10 mouse cellular contexts compared by ENCODE assay signal in the genomic region with DNA sequence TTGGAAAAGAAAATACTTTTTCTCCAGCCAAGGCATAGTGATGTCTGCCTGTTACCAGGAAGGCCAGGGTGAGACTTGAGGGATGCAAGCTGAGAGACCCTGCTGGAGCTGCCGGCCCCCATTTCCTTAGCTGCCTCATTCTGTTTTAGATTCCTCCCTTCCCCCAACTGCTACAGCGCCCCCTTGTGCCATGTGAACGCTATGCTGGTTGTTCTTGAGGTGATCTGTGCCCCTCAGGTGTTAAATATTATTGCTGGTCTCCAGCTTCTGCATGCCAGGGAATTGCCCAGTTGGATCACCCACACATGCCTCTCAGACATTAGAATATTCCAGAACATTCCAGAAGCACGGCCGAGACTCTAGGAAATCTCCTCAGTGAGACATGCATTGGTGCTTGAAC. TPM values are rescaled to one million over a fixed set of nuclear protein-coding genes. Genes with fewer than 3 reads are reported as not detected.
A peak's percentile ranks its signal among the peaks of the same experiment; 100 is the strongest.
DNase-seq lines count a peak whose midpoint lies in the region; ATAC-seq lines count a peak whose summit lies in the region.
"Had no signal": no experiment of that assay in that cellular context is flagged by ENCODE, and none has a peak within 500 bp of the region (broad histone marks: within the 10 kb centered on the region; RNA-seq: fewer than 3 reads in every experiment).

No protein-coding gene starts in this region.

- no peaks in the 10 kb centered on the region for H3K9me3 ChIP-seq in liver, embryonic 11.5 days (ENCODE audit: control insufficient read depth, low read length)
- no peaks in the 10 kb centered on the region for H3K9me3 ChIP-seq in neural tube, embryonic 11.5 days (ENCODE audit: control insufficient read depth, low read length)
- H3K9me3 ChIP-seq: neural tube, embryonic 13.5 days had no signal

- WGBS in liver, embryonic 11.5 days, result 33% methylated on average over 5 of the region's 5 CpGs
- 36% methylated on average over 5 of the region's 5 CpGs for WGBS in neural tube, embryonic 11.5 days

- peaks cover 49% of the 10 kb centered on the region for H3K4me1 ChIP-seq in liver, embryonic 11.5 days (replicated peaks; ENCODE audit: control insufficient read depth, insufficient read depth, low read length)
- 0 out of 2 replicates have a peak, but pooled peaks cover 4% of the 10 kb centered on the region for H3K4me1 ChIP-seq in neural tube, embryonic 11.5 days (ENCODE audit: control insufficient read depth, insufficient read depth, low read length)

- no peak overlapping the region for H3K4me3 ChIP-seq in liver, embryonic 11.5 days (ENCODE audit: low read depth, low read length)
- no peak overlapping the region for H3K4me3 ChIP-seq in neural tube, embryonic 11.5 days (ENCODE audit: low read depth, low read length)
- H3K4me3 ChIP-seq: neural tube, embryonic 13.5 days had no signal

- no peak overlapping the region for H3K27ac ChIP-seq in liver, embryonic 11.5 days (ENCODE audit: low read depth, low read length)
- H3K27ac ChIP-seq in neural tube, embryonic 11.5 days (ENCODE audit: low read depth, low read length), result no peak overlapping the region
- H3K27ac ChIP-seq: neural tube, embryonic 13.5 days had no signal

- peak; percentile 50 for DNase-seq in adrenal gland, postnatal 25 days
- no peak for DNase-seq in adrenal gland, postnatal 4 days (ENCODE audit: low spot score in 2 of 2)
- peak; percentile 80 for DNase-seq in liver
- no peak for DNase-seq in liver, embryonic 11.5 days (ENCODE audit: low spot score)
- peak; percentile 87 for DNase-seq in kidney, adult 9 months
- peak; percentile 47 for DNase-seq in neural tube, embryonic 11.5 days (ENCODE audit: low spot score)
- no peak for DNase-seq in urinary bladder, adult 18-20 months (ENCODE audit: low spot score in 2 of 2)
- DNase-seq in layer of hippocampus, adult 8-10 months (ENCODE audit: low spot score in 2 of 2), result no peak

- no peaks in the 10 kb centered on the region for H3K27me3 ChIP-seq in liver, embryonic 11.5 days (replicated peaks; ENCODE audit: control insufficient read depth, insufficient read depth, low read length)
- no peaks in the 10 kb centered on the region for H3K27me3 ChIP-seq in neural tube, embryonic 11.5 days (ENCODE audit: control insufficient read depth, insufficient read depth, low read length)
- H3K27me3 ChIP-seq: neural tube, embryonic 13.5 days; Patski had no signal

- peaks cover 3% of the 10 kb centered on the region; the same call in 1 of the 2 replicates for H3K36me3 ChIP-seq in liver, embryonic 11.5 days (ENCODE audit: control insufficient read depth, insufficient read depth, low read length)
- no peaks in the 10 kb centered on the region for H3K36me3 ChIP-seq in neural tube, embryonic 11.5 days (ENCODE audit: control insufficient read depth, insufficient read depth, low read length)

- no peak for ATAC-seq in liver, embryonic 11.5 days (replicated peaks; ENCODE audit: low FRiP score)
- ATAC-seq in neural tube, embryonic 11.5 days (ENCODE audit: insufficient read depth, low FRiP score, low TSS enrichment), result no peak
- ATAC-seq: Patski had no signal

- no peak overlapping the region for H3K4me2 ChIP-seq in liver, embryonic 11.5 days
- no peak overlapping the region for H3K4me2 ChIP-seq in neural tube, embryonic 11.5 days (ENCODE audit: low read depth)
- H3K4me2 ChIP-seq: neural tube, embryonic 13.5 days had no signal

- H3K9ac ChIP-seq in liver, embryonic 11.5 days (ENCODE audit: low read depth, low read length), result no peak overlapping the region
- no peak overlapping the region for H3K9ac ChIP-seq in neural tube, embryonic 11.5 days (ENCODE audit: low read length)
- H3K9ac ChIP-seq: neural tube, embryonic 13.5 days had no signal

RNA-seq across cellular contexts. Expression of a gene that starts 4.3 kb away (rescaled TPM):
- total RNA-seq in adrenal gland, postnatal 25 days (2021), result 68.4 and 79.2 TPM in 2 replicates
- 10 to 100 TPM; 72.0 to 76.3 TPM for total RNA-seq in adrenal gland, postnatal 4 days (2021)
- 38.0 and 38.4 TPM in 2 replicates for polyA plus RNA-seq in liver, embryonic 11.5 days (2014; fragmentation: Nextera tagmentation; extraction: Ambion mirVana)
- polyA plus RNA-seq in neural tube, embryonic 11.5 days (2014; fragmentation: Nextera tagmentation; extraction: Ambion mirVana), result 71.1 and 78.8 TPM in 2 replicates
- total RNA-seq in layer of hippocampus, adult 8-10 months (2022), result 100 to 1,000 TPM in 2 of 4 experiments, 10 to 100 TPM in 2; 92.1 to 103 (median 97.9) TPM

RNA-seq across cellular contexts. Expression of a gene that starts 16.8 kb away (rescaled TPM):
- 155 and 164 TPM in 2 replicates for total RNA-seq in adrenal gland, postnatal 25 days (2021)
- total RNA-seq in adrenal gland, postnatal 4 days (2021), result 100 to 1,000 TPM; 126 to 134 TPM
- polyA plus RNA-seq in liver, embryonic 11.5 days (2014; fragmentation: Nextera tagmentation; extraction: Ambion mirVana), result 124 and 128 TPM in 2 replicates
- 79.5 and 85.5 TPM in 2 replicates for polyA plus RNA-seq in neural tube, embryonic 11.5 days (2014; fragmentation: Nextera tagmentation; extraction: Ambion mirVana)
- total RNA-seq in layer of hippocampus, adult 8-10 months (2022), result 10 to 100 TPM; 41.9 to 50.0 (median 45.1) TPM

RNA-seq across cellular contexts. Expression of a gene that starts 38.5 kb away (rescaled TPM):
- 127 and 157 TPM in 2 replicates for total RNA-seq in adrenal gland, postnatal 25 days (2021)
- 100 to 1,000 TPM; 169 to 173 TPM for total RNA-seq in adrenal gland, postnatal 4 days (2021)
- 92.3 and 96.1 TPM in 2 replicates for polyA plus RNA-seq in liver, embryonic 11.5 days (2014; fragmentation: Nextera tagmentation; extraction: Ambion mirVana)
- polyA plus RNA-seq in neural tube, embryonic 11.5 days (2014; fragmentation: Nextera tagmentation; extraction: Ambion mirVana), result 117 TPM in 2 replicates
- total RNA-seq in layer of hippocampus, adult 8-10 months (2022), result 100 to 1,000 TPM; 190 to 230 (median 201) TPM

RNA-seq across cellular contexts. Expression of a gene that starts 40.6 kb away (rescaled TPM):
- 15.2 and 18.8 TPM in 2 replicates for total RNA-seq in adrenal gland, postnatal 25 days (2021)
- 10 to 100 TPM; 16.5 to 16.6 TPM for total RNA-seq in adrenal gland, postnatal 4 days (2021)
- 56.7 and 57.3 TPM in 2 replicates for polyA plus RNA-seq in liver, embryonic 11.5 days (2014; fragmentation: Nextera tagmentation; extraction: Ambion mirVana)
- 58.9 and 60.3 TPM in 2 replicates for polyA plus RNA-seq in neural tube, embryonic 11.5 days (2014; fragmentation: Nextera tagmentation; extraction: Ambion mirVana)
- 10 to 100 TPM; 13.8 to 18.0 (median 15.0) TPM for total RNA-seq in layer of hippocampus, adult 8-10 months (2022)

RNA-seq across cellular contexts. Expression of a gene that starts 40.8 kb away (rescaled TPM):
- total RNA-seq in adrenal gland, postnatal 25 days (2021), result 21.6 and 37.1 TPM in 2 replicates
- 10 to 100 TPM; 18.3 to 24.9 TPM for total RNA-seq in adrenal gland, postnatal 4 days (2021)
- 5.7 and 6.8 TPM in 2 replicates for polyA plus RNA-seq in liver, embryonic 11.5 days (2014; fragmentation: Nextera tagmentation; extraction: Ambion mirVana)
- polyA plus RNA-seq in neural tube, embryonic 11.5 days (2014; fragmentation: Nextera tagmentation; extraction: Ambion mirVana), result 10.6 and 11.5 TPM in 2 replicates
- total RNA-seq in layer of hippocampus, adult 8-10 months (2022), result 10 to 100 TPM; 56.6 to 73.2 (median 69.8) TPM

Comparison
In these comparisons a context has a peak if more than half of its experiments do, and no peak if none do; other contexts are left out.
1. DNase-seq: peak in adrenal gland, postnatal 25 days (single experiment), liver (single experiment), kidney, adult 9 months (single experiment) and neural tube, embryonic 11.5 days (single experiment); none in adrenal gland, postnatal 4 days (0 of 2), liver, embryonic 11.5 days (single experiment), urinary bladder, adult 18-20 months (0 of 2) and layer of hippocampus, adult 8-10 months (0 of 2).